Mouse (Mus musculus) E14TG2a.4 (cell line): ENCODE measurements around the gene Tprn.

Experiments used
- CTCF ChIP-seq: conservative IDR thresholded peaks from 2 replicates; pipeline ENCODE4 v1.5.1; 2014; ENCODE audit warnings: low read length
- NANOG ChIP-seq: IDR thresholded peaks from 2 replicates; pipeline ENCODE4 v1.6.1; 2014; ENCODE audit warnings: borderline replicate concordance, low read length, mixed read lengths
- POU5F1 ChIP-seq: IDR thresholded peaks from 2 replicates; pipeline ENCODE4 v1.6.1; 2014; ENCODE audit warnings: low read length, borderline replicate concordance

DNA sequence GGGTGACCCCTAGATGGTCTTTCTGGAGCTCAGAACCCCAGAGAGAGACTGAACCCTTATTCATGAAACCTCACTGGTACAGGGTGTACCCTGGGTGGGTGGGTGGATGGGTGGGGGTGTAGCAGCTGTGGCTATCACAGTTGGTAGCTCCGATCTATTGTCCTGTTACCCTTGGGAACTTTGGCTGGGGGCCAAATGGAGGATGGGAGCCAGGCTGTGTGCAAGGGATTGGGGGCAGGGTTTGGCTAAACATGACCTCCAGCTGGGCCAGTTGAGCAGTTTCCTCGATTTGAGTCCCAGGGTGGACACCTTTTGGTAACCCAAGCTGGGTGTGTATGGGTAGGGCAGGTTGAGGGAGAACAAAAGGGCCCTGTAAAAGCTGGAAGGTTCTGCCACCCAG is 4.3 kb downstream of the Tprn start:
- TF ChIP-seq CTCF, result no peak
- TF ChIP-seq POU5F1, result no peak
- no peak for TF ChIP-seq NANOG
